30 mouse cellular contexts compared by ENCODE assay signal in genomic region chr4:125992906-125993305, GRCm38 (mm10). TPM values are rescaled to one million over a fixed set of nuclear protein-coding genes. Genes with fewer than 3 reads are reported as not detected.
DNase-seq lines count a peak whose midpoint lies in the region; ATAC-seq lines count a peak whose summit lies in the region.
"Had no signal": no experiment of that assay in that cellular context is flagged by ENCODE, and none has a peak within 500 bp of the region (broad histone marks: within the 10 kb centered on the region; RNA-seq: fewer than 3 reads in every experiment).

No protein-coding gene starts in this region.

- no peak for ATAC-seq in kidney, embryonic 16.5 days (ENCODE audit: low FRiP score, low TSS enrichment)
- no peak for ATAC-seq in forebrain, embryonic 14.5 days
- ATAC-seq: forebrain, embryonic 16.5 days; hindbrain, postnatal 0 days; inflammation-experienced regulatory T-cells, adult 6 months; intestine, embryonic 16.5 days had no signal

- no peak overlapping the region for H3K4me2 ChIP-seq in kidney, embryonic 16.5 days (replicated peaks; ENCODE audit: low read depth, low read length)
- H3K4me2 ChIP-seq in forebrain, embryonic 14.5 days (ENCODE audit: low read length), result no peak overlapping the region
- H3K4me2 ChIP-seq: embryonic facial prominence, embryonic 13.5 days; forebrain, embryonic 12.5 days; heart, embryonic 13.5 days; hindbrain, embryonic 14.5 days had no signal

- H3K9ac ChIP-seq in kidney, embryonic 16.5 days (replicated peaks; ENCODE audit: low read length), result no peak overlapping the region
- no peak overlapping the region for H3K9ac ChIP-seq in forebrain, embryonic 14.5 days (ENCODE audit: low read length)
- H3K9ac ChIP-seq: embryonic facial prominence, embryonic 13.5 days; forebrain, embryonic 12.5 days; heart, embryonic 13.5 days; hindbrain, embryonic 14.5 days had no signal

- WGBS in kidney, embryonic 16.5 days, result 47% methylated on average over 2 of the region's 2 CpGs
- WGBS in forebrain, embryonic 14.5 days, result 50% methylated on average over 2 of the region's 2 CpGs

- no peak overlapping the region for H3K4me3 ChIP-seq in kidney, embryonic 16.5 days (ENCODE audit: low read length)
- no peak overlapping the region for H3K4me3 ChIP-seq in forebrain, embryonic 14.5 days (ENCODE audit: low read depth, low read length)
- H3K4me3 ChIP-seq: embryonic facial prominence, embryonic 10.5 days; embryonic facial prominence, embryonic 13.5 days; erythroblast, embryonic 14.5 days; forebrain, embryonic 12.5 days; heart, adult 2 months; heart, embryonic 10.5 days; heart, embryonic 13.5 days had no signal

- H3K27ac ChIP-seq in kidney, embryonic 16.5 days (ENCODE audit: low read length), result no peak overlapping the region
- H3K27ac ChIP-seq in forebrain, embryonic 14.5 days (ENCODE audit: low read depth, low read length), result no peak overlapping the region
- H3K27ac ChIP-seq: embryonic facial prominence, embryonic 10.5 days; embryonic facial prominence, embryonic 13.5 days; forebrain, embryonic 12.5 days; heart, adult 2 months; heart, embryonic 10.5 days; heart, embryonic 13.5 days; hindbrain, embryonic 14.5 days; hindbrain, postnatal 0 days had no signal

- H3K36me3 ChIP-seq in kidney, embryonic 16.5 days (ENCODE audit: insufficient read depth, low read length), result no peaks in the 10 kb centered on the region
- H3K36me3 ChIP-seq in forebrain, embryonic 14.5 days (ENCODE audit: control insufficient read depth, insufficient read depth, low read length), result no peaks in the 10 kb centered on the region
- H3K36me3 ChIP-seq: embryonic facial prominence, embryonic 10.5 days; embryonic facial prominence, embryonic 13.5 days; forebrain, embryonic 12.5 days; heart, embryonic 10.5 days; heart, embryonic 13.5 days had no signal

- peak; percentile 25 to 70 for DNase-seq in adrenal gland, adult (ENCODE audit: inconsistent age in 2 of 2, low spot score in 1 of 2)
- no peak for DNase-seq in adrenal gland, adult 18-20 months (ENCODE audit: low spot score in 2 of 2)
- peak; percentile 11 for DNase-seq in adipocyte (ENCODE audit: low spot score)
- DNase-seq in adrenal gland, postnatal 14 days, result peak; percentile 45
- no peak for DNase-seq in thymus, postnatal 0 days (ENCODE audit: low spot score)
- no peak for DNase-seq in forebrain, embryonic 14.5 days (ENCODE audit: low spot score)
- DNase-seq: cerebellum, adult 11-12 months; cerebellum, adult 8-10 months; cerebellum, postnatal 10 days; cerebellum, postnatal 36 days; embryo, embryonic 11 days; gastrocnemius, postnatal 36 days; heart, adult 2 months; heart, postnatal 14 days; heart, postnatal 4 days; kidney, adult 18-20 months had no signal

- peaks cover 14% of the 10 kb centered on the region for H3K27me3 ChIP-seq in kidney, embryonic 16.5 days (ENCODE audit: insufficient read depth, low read length)
- H3K27me3 ChIP-seq in forebrain, embryonic 14.5 days (replicated peaks; ENCODE audit: control insufficient read depth, insufficient read depth, low read length), result no peaks in the 10 kb centered on the region

- peaks cover 9% of the 10 kb centered on the region for H3K9me3 ChIP-seq in kidney, embryonic 16.5 days (ENCODE audit: low read length)
- H3K9me3 ChIP-seq in forebrain, embryonic 14.5 days (replicated peaks; ENCODE audit: control insufficient read depth, low read length), result peaks cover 4% of the 10 kb centered on the region; the same call in 1 of the 2 replicates

- H3K4me1 ChIP-seq in kidney, embryonic 16.5 days (ENCODE audit: insufficient read depth, low read length), result no peaks in the 10 kb centered on the region
- H3K4me1 ChIP-seq in forebrain, embryonic 14.5 days (ENCODE audit: control insufficient read depth, insufficient read depth, low read length), result no peaks in the 10 kb centered on the region
- H3K4me1 ChIP-seq: embryonic facial prominence, embryonic 13.5 days; heart, embryonic 10.5 days; heart, embryonic 13.5 days had no signal

RNA-seq across cellular contexts. Expression of gene Csf3r, which starts 31.4 kb away (rescaled TPM):
- total RNA-seq in adrenal gland, adult 18-20 months (2021), result 1 to 10 TPM; 2.3 to 3.0 TPM
- 1.3 and 2.1 TPM in 2 replicates for total RNA-seq in adrenal gland, postnatal 14 days (2021)
- 0.94 and 1.2 TPM in 2 replicates for polyA plus RNA-seq in kidney, embryonic 16.5 days (2015; fragmentation: Nextera tagmentation; extraction: Ambion mirVana)
- 0.43 and 0.48 TPM in 2 replicates for polyA plus RNA-seq in thymus, postnatal 0 days (2015; fragmentation: Nextera tagmentation; extraction: Ambion mirVana)
- 0.48 and 0.53 TPM in 2 replicates for polyA plus RNA-seq in forebrain, embryonic 14.5 days (2014; fragmentation: Nextera tagmentation; extraction: Ambion mirVana)
- total RNA-seq: MEL had no signal
- polyA plus RNA-seq: hindbrain, embryonic 11.5 days had no signal

RNA-seq across cellular contexts. Expression of gene Mrps15, which starts 53.8 kb away (rescaled TPM):
- total RNA-seq in adrenal gland, adult 18-20 months (2021), result 10 to 100 TPM; 85.5 to 99.2 TPM
- 77.6 and 79.9 TPM in 2 replicates for total RNA-seq in adrenal gland, postnatal 14 days (2021)
- 130 and 146 TPM in 2 replicates for polyA plus RNA-seq in kidney, embryonic 16.5 days (2015; fragmentation: Nextera tagmentation; extraction: Ambion mirVana)
- 118 and 143 TPM in 2 replicates for polyA plus RNA-seq in thymus, postnatal 0 days (2015; fragmentation: Nextera tagmentation; extraction: Ambion mirVana)
- 108 and 124 TPM in 2 replicates for polyA plus RNA-seq in forebrain, embryonic 14.5 days (2014; fragmentation: Nextera tagmentation; extraction: Ambion mirVana)

Comparison
In these comparisons a context has a peak if more than half of its experiments do, and no peak if none do; other contexts are left out.
1. DNase-seq: peak in adrenal gland, adult (2 of 2), adipocyte (single experiment) and adrenal gland, postnatal 14 days (single experiment); none in adrenal gland, adult 18-20 months (0 of 2), thymus, postnatal 0 days (single experiment) and forebrain, embryonic 14.5 days (single experiment).